Mouse (Mus musculus) liver, embryonic 16.5 days (tissue): ENCODE data around the gene Trub2. TPM values are rescaled to one million over a fixed set of nuclear protein-coding genes. Genes with fewer than 3 reads are reported as not detected.

Source experiments
- ATAC-seq: fragments of 200-750 bp; cut with Nextera tagmentation; 2 replicates; pipeline ENCODE4 v1.8.0; 2017; ENCODE audit warnings: low read depth, mild to moderate bottlenecking, moderate number of reproducible peaks, moderate library complexity
- H3K27ac ChIP-seq: fragments of 300-500 bp; sonication (generic); 2 replicates; pipeline ENCODE4 v1.5.1; 2014; ENCODE audit warnings: mild to moderate bottlenecking, low read length
- H3K27me3 ChIP-seq: fragments of 300-500 bp; sonication (generic); 2 replicates; pipeline ENCODE4 v1.6.1; 2014; ENCODE audit warnings: low read depth, low read length, mixed read lengths; ENCODE audit not compliant: control insufficient read depth, insufficient read depth
- H3K36me3 ChIP-seq: fragments of 300-500 bp; sonication (generic); 2 replicates; pipeline ENCODE4 v1.6.1; 2014; ENCODE audit warnings: mild to moderate bottlenecking; ENCODE audit not compliant: control insufficient read depth, insufficient read depth
- H3K4me1 ChIP-seq: fragments of 300-500 bp; sonication (generic); 2 replicates; pipeline ENCODE4 v1.6.1; 2014; ENCODE audit warnings: low read depth, low read length, mixed read lengths; ENCODE audit not compliant: control insufficient read depth
- H3K4me2 ChIP-seq: fragments of 300-500 bp; sonication (generic); 2 replicates; pipeline ENCODE4 v1.6.1; 2014; ENCODE audit warnings: low read depth, low read length, mixed read lengths
- H3K4me3 ChIP-seq: fragments of 300-500 bp; sonication (generic); 2 replicates; pipeline ENCODE4 v1.5.1; 2014; ENCODE audit warnings: low read depth, mild to moderate bottlenecking, low read length
- H3K9ac ChIP-seq: fragments of 300-500 bp; sonication (generic); 2 replicates; pipeline ENCODE4 v1.6.1; 2014; ENCODE audit warnings: low read depth, low read length
- H3K9me3 ChIP-seq: fragments of 300-500 bp; sonication (generic); replicated peaks from 2 replicates; pipeline ENCODE4 v1.6.1; 2016; ENCODE audit warnings: low read length; ENCODE audit not compliant: control insufficient read depth
- WGBS: fragments of 180-500 bp; shearing (Covaris S2); extraction: QIAGEN DNeasy Blood & Tissue Kit; methylation state at CpG from one replicate; pipeline ENCODE4 v1.1.7; 2014; ENCODE audit not compliant: insufficient replicate concordance; 5-methylcytosine and 5-hydroxymethylcytosine counted together
- polyA plus RNA-seq: library from polyadenylated mRNA; unstranded; fragments of >200 nt; fragmentation: Nextera tagmentation; extraction: Ambion mirVana; gene quantifications from 2 replicates; pipeline ENCODE4 v1.2.1, GENCODE M21; 2015

Trub2 gene
- polyA plus RNA-seq, 1 experiment from 2014 or later, result 13.1 TPM

DNA sequence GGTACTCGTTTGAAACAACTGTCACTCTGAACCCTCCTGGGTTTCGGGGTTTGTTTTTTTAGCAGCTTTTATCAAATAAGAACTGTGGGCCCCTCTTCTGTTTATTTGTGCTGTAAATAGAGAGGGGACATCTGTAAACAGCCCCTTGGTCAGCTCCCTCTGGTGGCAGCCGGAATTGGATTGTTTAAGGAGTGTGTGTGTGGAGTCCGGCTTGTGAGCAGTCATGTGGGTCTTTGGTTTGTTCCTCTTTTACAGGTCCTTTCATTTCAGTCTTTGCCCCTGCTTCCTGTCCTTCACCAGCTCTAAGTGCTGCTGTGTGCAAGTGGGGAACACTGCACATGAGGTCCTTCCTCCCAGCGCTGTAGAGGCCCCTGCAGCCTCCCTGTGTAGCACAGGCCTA is 48.9 kb downstream of the Trub2 start:
- 30% methylated on average over 5 of the region's 5 CpGs for WGBS
- Histone ChIP-seq H3K27ac (peak overlapping the region; percentile 46; the same call in 1 of the 2 replicates), H3K9me3 (no peaks in the 10 kb centered on the region), H3K36me3 (no peaks in the 10 kb centered on the region; the same call in 1 of the 2 replicates), H3K27me3 (no peaks in the 10 kb centered on the region), H3K9ac (no peak overlapping the region), H3K4me1 (peaks cover 6% of the 10 kb centered on the region), H3K4me3 (no peak overlapping the region), H3K4me2 (no peak overlapping the region)
- peak; percentile 32; the same call in 1 of the 2 replicates for ATAC-seq

DNA sequence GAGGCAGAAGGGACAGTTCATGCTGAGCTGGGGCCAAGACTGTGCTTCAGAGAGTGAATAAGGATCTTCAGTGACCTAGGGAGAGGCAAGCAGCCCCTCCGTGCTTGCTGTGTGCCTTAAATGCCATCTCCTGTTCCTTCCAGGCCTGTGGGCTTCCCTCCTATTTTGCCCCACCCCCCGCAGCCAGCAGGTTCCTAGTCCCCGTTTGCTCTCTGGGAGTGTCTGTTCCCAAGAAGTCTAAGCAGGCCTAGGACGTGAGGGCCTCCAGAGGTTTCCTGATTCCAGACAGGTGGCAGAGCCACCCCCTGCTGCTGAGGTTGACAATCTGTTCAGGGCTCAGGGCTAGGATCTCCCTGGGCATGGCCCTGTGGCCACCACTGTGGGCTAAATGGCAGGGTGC is 49.5 kb downstream of the Trub2 start:
- Histone ChIP-seq H3K9me3 (no peaks in the 10 kb centered on the region), H3K9ac (no peak overlapping the region; the same call in 1 of the 2 replicates), H3K4me2 (no peak overlapping the region), H3K27me3 (no peaks in the 10 kb centered on the region), H3K27ac (peak overlapping the region; percentile 46; the same call in 1 of the 2 replicates), H3K4me1 (peaks cover 6% of the 10 kb centered on the region), H3K4me3 (no peak overlapping the region), H3K36me3 (no peaks in the 10 kb centered on the region; the same call in 1 of the 2 replicates)
- no peak for ATAC-seq
- 59% methylated on average over 4 of the region's 4 CpGs for WGBS

- Histone ChIP-seq H3K9me3 (no peaks in the 10 kb centered on the region), H3K27me3 (no peaks in the 10 kb centered on the region), H3K9ac (no peak overlapping the region), H3K4me1 (peaks cover 6% of the 10 kb centered on the region), H3K4me2 (no peak overlapping the region), H3K36me3 (peaks cover 3% of the 10 kb centered on the region; the same call in 1 of the 2 replicates), H3K27ac (peak overlapping the region; percentile 33; the same call in 1 of the 2 replicates), H3K4me3 (no peak overlapping the region)
- 69% methylated on average over 12 of the region's 12 CpGs for WGBS
- ATAC-seq, result peak; percentile 64
Measured at GRCm38 (mm10) chr2:29737209-29737925, 50.9 kb downstream of the Trub2 start.

DNA sequence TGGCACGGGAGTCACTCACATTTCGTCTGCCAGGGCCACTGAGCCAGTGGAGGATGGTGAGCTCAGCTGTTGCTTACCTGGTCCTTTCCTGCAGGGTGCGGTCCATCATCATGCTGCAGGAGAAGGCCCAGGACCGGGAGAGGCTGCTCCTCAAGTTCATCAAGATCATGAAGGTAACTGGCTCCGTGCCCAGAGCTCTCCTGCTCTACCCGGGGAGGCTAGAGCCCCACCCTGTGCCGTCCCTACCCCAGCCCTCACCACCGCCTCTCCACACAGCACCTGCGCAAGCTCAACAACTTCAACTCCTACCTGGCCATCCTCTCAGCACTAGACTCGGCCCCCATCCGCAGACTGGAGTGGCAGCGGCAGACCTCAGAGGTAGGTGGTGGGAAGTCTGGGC is 52.6 kb downstream of the Trub2 start:
- no peaks in the 10 kb centered on the region for H3K9me3 ChIP-seq
- no peak overlapping the region for H3K4me2 ChIP-seq
- ATAC-seq, result no peak
- H3K27ac ChIP-seq, result no peak overlapping the region
- no peak overlapping the region for H3K4me3 ChIP-seq
- H3K9ac ChIP-seq, result no peak overlapping the region
- H3K36me3 ChIP-seq, result peaks cover 3% of the 10 kb centered on the region; the same call in 1 of the 2 replicates
- no peaks in the 10 kb centered on the region for H3K27me3 ChIP-seq
- WGBS, result 75% methylated on average over 12 of the region's 12 CpGs
- peaks cover 6% of the 10 kb centered on the region for H3K4me1 ChIP-seq

DNA sequence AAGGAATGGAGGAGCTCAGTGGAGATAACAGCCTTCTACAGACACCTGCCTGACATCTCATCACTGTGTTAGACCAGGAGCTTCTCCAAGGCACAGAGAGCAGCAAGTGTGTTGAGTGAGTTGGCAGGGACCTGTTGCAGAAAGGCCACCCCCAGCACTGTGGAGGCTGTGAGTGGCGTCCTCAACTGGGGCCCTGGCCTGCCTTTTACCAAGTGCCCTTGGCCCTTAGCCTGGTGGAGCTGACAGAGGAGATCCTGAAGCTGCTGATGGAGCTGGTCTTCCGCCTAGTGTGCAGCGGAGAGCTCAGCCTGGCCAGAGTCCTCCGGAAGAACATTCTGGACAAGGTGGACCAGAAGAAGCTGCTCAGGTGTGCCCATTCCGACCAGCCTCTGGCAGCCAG is 55.0 kb downstream of the Trub2 start:
- H3K4me3 ChIP-seq, result no peak overlapping the region
- WGBS, result 79% methylated on average over 5 of the region's 5 CpGs
- H3K9me3 ChIP-seq, result no peaks in the 10 kb centered on the region
- H3K4me1 ChIP-seq, result no peaks in the 10 kb centered on the region; the same call in none of the 2 replicates
- no peak for ATAC-seq
- H3K9ac ChIP-seq, result no peak overlapping the region
- no peak overlapping the region for H3K4me2 ChIP-seq
- H3K27me3 ChIP-seq, result no peaks in the 10 kb centered on the region
- no peak overlapping the region for H3K27ac ChIP-seq
- peaks cover 3% of the 10 kb centered on the region; the same call in 1 of the 2 replicates for H3K36me3 ChIP-seq

- H3K27ac ChIP-seq, result no peak overlapping the region
- H3K9me3 ChIP-seq, result no peaks in the 10 kb centered on the region
- no peaks in the 10 kb centered on the region; the same call in none of the 2 replicates for H3K4me1 ChIP-seq
- H3K4me3 ChIP-seq, result no peak overlapping the region
- peaks cover 3% of the 10 kb centered on the region; the same call in 1 of the 2 replicates for H3K36me3 ChIP-seq
- no peak overlapping the region for H3K4me2 ChIP-seq
- no peaks in the 10 kb centered on the region for H3K27me3 ChIP-seq
- H3K9ac ChIP-seq, result no peak overlapping the region
- 77% methylated on average over 10 of the region's 10 CpGs for WGBS
- ATAC-seq, result no peak
Measured at GRCm38 (mm10) chr2:29732559-29732958, 55.7 kb downstream of the Trub2 start.

GRCm38 (mm10) chr2:29731545-29731944 is 56.8 kb downstream of the Trub2 start:
- no peak overlapping the region for H3K4me2 ChIP-seq
- no peaks in the 10 kb centered on the region for H3K9me3 ChIP-seq
- H3K4me3 ChIP-seq, result no peak overlapping the region
- H3K27ac ChIP-seq, result no peak overlapping the region
- peak; percentile 57 for ATAC-seq
- H3K36me3 ChIP-seq, result peaks cover 3% of the 10 kb centered on the region; the same call in 1 of the 2 replicates
- H3K9ac ChIP-seq, result no peak overlapping the region
- whole genome bisulfite sequencing, result 50% methylated on average over 3 of the region's 3 CpGs
- H3K4me1 ChIP-seq, result no peaks in the 10 kb centered on the region
- H3K27me3 ChIP-seq, result no peaks in the 10 kb centered on the region

DNA sequence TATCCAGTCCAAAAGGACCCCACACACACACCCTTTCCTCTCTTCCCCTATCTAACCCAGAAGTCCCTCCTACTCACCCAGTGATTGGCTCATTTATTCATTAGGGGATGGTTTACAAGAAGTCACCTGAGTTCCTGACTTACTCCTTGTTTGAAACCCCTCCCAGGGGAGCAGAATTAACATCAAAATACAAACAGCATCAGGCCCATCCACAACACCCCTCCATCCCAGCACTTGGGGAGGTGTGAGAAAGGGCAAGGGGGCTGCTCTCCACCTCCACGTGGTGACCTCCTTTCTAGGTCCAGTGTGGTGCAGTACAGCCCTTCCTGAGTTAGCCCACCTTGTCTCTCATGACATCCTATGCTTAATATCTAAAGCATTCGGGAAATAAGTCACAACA is 58.8 kb downstream of the Trub2 start:
- H3K9me3 ChIP-seq, result no peaks in the 10 kb centered on the region
- no peak overlapping the region for H3K27ac ChIP-seq
- H3K36me3 ChIP-seq, result peaks cover 3% of the 10 kb centered on the region; the same call in 1 of the 2 replicates
- H3K4me2 ChIP-seq, result no peak overlapping the region
- H3K27me3 ChIP-seq, result no peaks in the 10 kb centered on the region
- WGBS, result 51% methylated on average over 2 of the region's 2 CpGs
- no peaks in the 10 kb centered on the region; the same call in 1 of the 2 replicates for H3K4me1 ChIP-seq
- no peak overlapping the region for H3K4me3 ChIP-seq
- no peak for ATAC-seq
- H3K9ac ChIP-seq, result no peak overlapping the region

DNA sequence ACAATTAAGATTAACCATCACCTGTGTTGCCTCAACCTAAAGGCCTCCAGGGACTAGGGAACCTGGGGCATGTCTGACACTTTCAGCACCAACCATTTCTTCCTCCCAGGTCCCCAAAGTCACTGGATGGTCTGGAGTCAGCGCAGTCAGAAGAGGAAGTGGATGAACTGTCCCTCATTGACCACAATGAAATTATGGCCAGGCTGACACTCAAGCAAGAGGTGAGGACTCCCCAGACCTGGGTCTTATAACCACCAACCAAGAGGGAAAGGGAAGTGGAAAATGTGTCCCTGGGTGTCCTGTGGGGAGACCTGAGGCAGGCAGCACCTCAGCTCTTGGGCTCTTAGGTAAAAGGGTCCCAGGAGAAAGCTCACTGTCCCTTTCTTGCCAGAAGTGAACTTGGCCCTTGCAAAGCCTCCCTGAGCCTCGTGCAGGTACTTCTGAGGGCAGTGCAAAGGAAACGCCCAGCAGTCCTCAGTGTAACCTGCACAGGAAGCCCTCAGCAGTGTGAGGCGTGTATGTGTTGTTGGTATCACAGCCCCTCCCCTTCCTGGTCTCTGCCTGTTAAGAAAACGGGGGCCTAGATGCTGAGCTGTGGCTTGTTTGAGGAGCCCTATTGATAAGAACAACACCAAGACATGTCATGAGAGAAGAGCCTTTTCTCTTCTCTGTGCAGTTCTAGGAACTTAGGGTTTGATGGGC is 63.5 kb downstream of the Trub2 start:
- no peak for ATAC-seq
- peaks cover 5% of the 10 kb centered on the region; the same call in 1 of the 2 replicates for H3K36me3 ChIP-seq
- no peaks in the 10 kb centered on the region; the same call in none of the 2 replicates for H3K4me1 ChIP-seq
- H3K27ac ChIP-seq, result no peak overlapping the region
- no peaks in the 10 kb centered on the region for H3K9me3 ChIP-seq
- H3K27me3 ChIP-seq, result no peaks in the 10 kb centered on the region
- H3K4me3 ChIP-seq, result no peak overlapping the region
- H3K4me2 ChIP-seq, result no peak overlapping the region
- 36% methylated on average over 5 of the region's 5 CpGs for WGBS
- H3K9ac ChIP-seq, result no peak overlapping the region
